Mouse (Mus musculus): ENCODE results near the gene Cep112. TPM values are rescaled to one million over a fixed set of nuclear protein-coding genes. Genes with fewer than 3 reads are reported as not detected.

Cep112 gene
- polyA plus RNA-seq, 1 experiment = 0.07 TPM

GRCm38 (mm10) chr11:108891871-108892380 is 466.9 kb downstream of the Cep112 start:
- Histone ChIP-seq H3K27ac (ENCODE audit: control insufficient read depth, insufficient read depth, low read length) (no peak overlapping the region), H3K27me3 (ENCODE audit: control insufficient read depth, insufficient read depth, low read length) (no peaks in the 10 kb centered on the region; the same call in 1 of the 2 replicates), H3K4me3 (ENCODE audit: control insufficient read depth, insufficient read depth, low read length) (no peak overlapping the region), H3K36me3 (ENCODE audit: control insufficient read depth, insufficient read depth, low read length) (no peaks in the 10 kb centered on the region), H3K4me1 (replicated peaks; ENCODE audit: control insufficient read depth, insufficient read depth, low read length) (no peaks in the 10 kb centered on the region)
- TF ChIP-seq POLR2A (IDR thresholded peaks at IDR 0.05; ENCODE audit: control insufficient read depth, extremely low read depth, insufficient read depth, low read length, poor library complexity) (no peak), CTCF (IDR thresholded peaks at IDR 0.05; ENCODE audit: borderline replicate concordance, control insufficient read depth, extremely low read depth, insufficient read depth, low read length, poor library complexity) (no peak)
- no peak for DNase-seq
- 8% methylated on average over 21 of the region's 21 CpGs for WGBS

DNA sequence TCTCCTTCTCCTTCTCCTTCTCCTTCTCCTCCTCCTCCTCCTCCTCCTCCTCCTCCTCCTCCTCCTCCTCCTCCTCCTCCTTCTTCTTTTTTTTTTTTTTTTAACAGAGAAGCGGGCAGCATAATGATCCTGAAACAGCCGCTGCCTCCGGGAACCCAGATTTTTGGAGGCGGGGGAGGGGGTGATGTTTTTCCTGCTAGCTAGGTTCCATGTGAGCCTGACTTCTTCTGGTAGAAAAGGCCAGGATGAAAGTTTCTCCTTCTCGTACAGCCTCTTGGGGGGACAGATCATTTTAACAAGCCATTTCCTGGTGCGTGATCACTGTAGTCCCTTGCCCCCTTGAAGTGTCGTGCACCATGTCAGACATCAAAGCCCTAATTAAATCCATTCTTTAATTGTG is 467.4 kb downstream of the Cep112 start:
- no peak for DNase-seq
- H3K27me3 ChIP-seq (ENCODE audit: control insufficient read depth, insufficient read depth, low read length) = no peaks in the 10 kb centered on the region; the same call in 1 of the 2 replicates
- no peak overlapping the region for H3K4me3 ChIP-seq (ENCODE audit: control insufficient read depth, insufficient read depth, low read length)
- H3K27ac ChIP-seq (ENCODE audit: control insufficient read depth, insufficient read depth, low read length) = no peak overlapping the region
- TF ChIP-seq CTCF (IDR thresholded peaks at IDR 0.05; ENCODE audit: borderline replicate concordance, control insufficient read depth, extremely low read depth, insufficient read depth, low read length, poor library complexity) = no peak
- no peak for TF ChIP-seq POLR2A (IDR thresholded peaks at IDR 0.05; ENCODE audit: control insufficient read depth, extremely low read depth, insufficient read depth, low read length, poor library complexity)
- 46% methylated on average over 6 of the region's 7 CpGs for WGBS
- no peaks in the 10 kb centered on the region for H3K4me1 ChIP-seq (replicated peaks; ENCODE audit: control insufficient read depth, insufficient read depth, low read length)
- H3K36me3 ChIP-seq (ENCODE audit: control insufficient read depth, insufficient read depth, low read length) = no peaks in the 10 kb centered on the region

DNA sequence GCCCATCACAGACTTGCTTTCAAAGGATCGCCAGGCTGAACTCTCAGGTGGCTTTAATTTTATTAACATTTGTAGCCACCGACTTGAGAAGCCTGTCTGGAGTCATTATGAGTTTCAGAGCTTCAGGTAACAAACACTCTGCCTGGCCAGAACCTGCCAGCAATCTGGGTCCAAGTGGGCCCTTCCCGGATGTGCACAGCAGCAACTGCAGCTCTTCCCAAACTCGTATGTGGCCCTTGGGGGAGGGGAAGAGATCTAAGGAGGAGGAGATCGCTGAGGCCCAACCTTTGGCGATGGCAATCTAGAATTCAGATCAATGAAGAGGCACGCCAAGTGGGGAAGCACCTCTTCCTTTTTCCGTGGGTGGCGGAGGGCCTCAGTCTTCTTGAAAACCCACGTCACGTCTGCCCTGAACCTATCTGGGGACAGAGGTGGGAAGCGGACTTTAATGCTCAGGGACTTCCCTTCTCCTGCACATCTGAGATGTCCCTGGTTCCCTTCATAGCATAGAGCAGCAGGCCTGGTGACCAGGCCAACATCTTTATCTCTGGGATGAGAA is 468.3 kb downstream of the Cep112 start:
- no peak for DNase-seq
- no peak overlapping the region for H3K27ac ChIP-seq (ENCODE audit: control insufficient read depth, insufficient read depth, low read length)
- H3K36me3 ChIP-seq (ENCODE audit: control insufficient read depth, insufficient read depth, low read length) = no peaks in the 10 kb centered on the region
- TF ChIP-seq POLR2A (IDR thresholded peaks at IDR 0.05; ENCODE audit: control insufficient read depth, extremely low read depth, insufficient read depth, low read length, poor library complexity) = no peak
- TF ChIP-seq CTCF (IDR thresholded peaks at IDR 0.05; ENCODE audit: borderline replicate concordance, control insufficient read depth, extremely low read depth, insufficient read depth, low read length, poor library complexity) = no peak
- no peak overlapping the region for H3K4me3 ChIP-seq (ENCODE audit: control insufficient read depth, insufficient read depth, low read length)
- no peaks in the 10 kb centered on the region for H3K4me1 ChIP-seq (replicated peaks; ENCODE audit: control insufficient read depth, insufficient read depth, low read length)
- WGBS = 53% methylated on average over 12 of the region's 12 CpGs
- H3K27me3 ChIP-seq (ENCODE audit: control insufficient read depth, insufficient read depth, low read length) = no peaks in the 10 kb centered on the region; the same call in 1 of the 2 replicates

- TF ChIP-seq CTCF (IDR thresholded peaks at IDR 0.05; ENCODE audit: borderline replicate concordance, control insufficient read depth, extremely low read depth, insufficient read depth, low read length, poor library complexity) (no peak), POLR2A (IDR thresholded peaks at IDR 0.05; ENCODE audit: control insufficient read depth, extremely low read depth, insufficient read depth, low read length, poor library complexity) (no peak)
- no peaks in the 10 kb centered on the region for H3K36me3 ChIP-seq (ENCODE audit: control insufficient read depth, insufficient read depth, low read length)
- H3K27me3 ChIP-seq (ENCODE audit: control insufficient read depth, insufficient read depth, low read length) = no peaks in the 10 kb centered on the region; the same call in 1 of the 2 replicates
- 72% methylated on average over 10 of the region's 10 CpGs for WGBS
- H3K27ac ChIP-seq (ENCODE audit: control insufficient read depth, insufficient read depth, low read length) = no peak overlapping the region
- H3K4me1 ChIP-seq (replicated peaks; ENCODE audit: control insufficient read depth, insufficient read depth, low read length) = no peaks in the 10 kb centered on the region
- DNase-seq = no peak
- no peak overlapping the region for H3K4me3 ChIP-seq (ENCODE audit: control insufficient read depth, insufficient read depth, low read length)
Observed at GRCm38 (mm10) chr11:108893855-108894510, 469.0 kb downstream of the Cep112 start.

DNA sequence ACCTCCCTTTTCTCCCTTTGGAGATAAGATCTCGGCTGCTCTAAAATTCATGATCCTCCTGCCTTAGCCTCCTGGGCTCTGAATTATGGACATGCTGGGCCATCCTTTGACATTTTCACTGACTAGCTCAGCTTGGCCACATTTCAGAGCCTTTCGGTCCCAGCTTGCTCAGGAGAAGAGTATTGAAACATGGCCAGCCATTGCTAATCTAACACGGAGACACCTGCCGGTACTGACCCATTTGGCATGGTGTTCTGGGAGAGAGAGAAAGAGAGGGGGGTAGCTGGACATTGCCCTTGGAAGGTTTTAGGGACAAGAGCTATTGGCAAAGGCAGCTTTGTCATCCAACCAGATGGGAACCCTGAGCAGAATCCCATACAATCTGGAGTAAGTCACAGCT is 472.0 kb downstream of the Cep112 start:
- Histone ChIP-seq H3K36me3 (ENCODE audit: control insufficient read depth, insufficient read depth, low read length) (no peaks in the 10 kb centered on the region), H3K27ac (ENCODE audit: control insufficient read depth, insufficient read depth, low read length) (no peak overlapping the region), H3K4me3 (ENCODE audit: control insufficient read depth, insufficient read depth, low read length) (no peak overlapping the region), H3K4me1 (replicated peaks; ENCODE audit: control insufficient read depth, insufficient read depth, low read length) (no peaks in the 10 kb centered on the region), H3K27me3 (ENCODE audit: control insufficient read depth, insufficient read depth, low read length) (no peaks in the 10 kb centered on the region; the same call in 1 of the 2 replicates)
- TF ChIP-seq POLR2A (IDR thresholded peaks at IDR 0.05; ENCODE audit: control insufficient read depth, extremely low read depth, insufficient read depth, low read length, poor library complexity) (no peak), CTCF (IDR thresholded peaks at IDR 0.05; ENCODE audit: borderline replicate concordance, control insufficient read depth, extremely low read depth, insufficient read depth, low read length, poor library complexity) (no peak)
- WGBS = 87% methylated on average over 4 of the region's 4 CpGs
- DNase-seq = no peak

- H3K27ac ChIP-seq (ENCODE audit: control insufficient read depth, insufficient read depth, low read length) = no peak overlapping the region
- no peaks in the 10 kb centered on the region for H3K36me3 ChIP-seq (ENCODE audit: control insufficient read depth, insufficient read depth, low read length)
- H3K4me3 ChIP-seq (ENCODE audit: control insufficient read depth, insufficient read depth, low read length) = no peak overlapping the region
- 81% methylated on average over 9 of the region's 9 CpGs for WGBS
- no peaks in the 10 kb centered on the region for H3K4me1 ChIP-seq (replicated peaks; ENCODE audit: control insufficient read depth, insufficient read depth, low read length)
- DNase-seq = no peak
- TF ChIP-seq CTCF (IDR thresholded peaks at IDR 0.05; ENCODE audit: borderline replicate concordance, control insufficient read depth, extremely low read depth, insufficient read depth, low read length, poor library complexity) = no peak
- no peak for TF ChIP-seq POLR2A (IDR thresholded peaks at IDR 0.05; ENCODE audit: control insufficient read depth, extremely low read depth, insufficient read depth, low read length, poor library complexity)
- H3K27me3 ChIP-seq (ENCODE audit: control insufficient read depth, insufficient read depth, low read length) = no peaks in the 10 kb centered on the region
Observed at GRCm38 (mm10) chr11:108898063-108898462, 473.1 kb downstream of the Cep112 start.
